Mouse (Mus musculus) lung, postnatal 0 days (tissue): ENCODE data around the gene Mta3.

Source experiments
- CTCF ChIP-seq: IDR thresholded peaks from 2 replicates; pipeline ENCODE4 v1.5.1; 2016; ENCODE audit warnings: antibody characterized with exemption, mild to moderate bottlenecking
- EP300 ChIP-seq: IDR thresholded peaks from 2 replicates; pipeline ENCODE4 v1.6.1; 2016; ENCODE audit warnings: antibody characterized with exemption, mild to moderate bottlenecking, control low read depth

DNA sequence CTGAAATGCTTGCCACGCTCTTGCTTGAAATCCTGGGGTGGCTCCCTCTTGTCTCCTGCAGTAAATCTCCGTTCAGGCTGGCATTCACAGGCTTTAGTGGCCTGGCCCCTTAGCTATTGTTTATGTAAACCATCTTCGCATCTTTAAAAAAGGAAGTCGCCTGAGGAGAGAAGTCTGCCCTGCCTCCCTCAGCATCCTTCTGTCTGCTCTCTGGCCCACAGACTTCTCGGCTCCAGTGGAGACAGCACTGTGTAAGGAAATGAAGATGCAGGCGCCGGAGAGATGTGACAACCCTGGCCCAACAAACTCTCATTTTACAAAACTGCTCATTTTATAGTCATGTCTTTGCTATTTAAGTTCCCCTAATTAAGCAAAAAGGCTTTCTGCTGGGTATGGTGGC lies 24.0 kb upstream of the Mta3 start:
- TF ChIP-seq CTCF (no peak), EP300 (no peak)
